Mouse (Mus musculus): ENCODE measurements around the gene Gm11011. TPM values are rescaled to one million over a fixed set of nuclear protein-coding genes. Genes with fewer than 3 reads are reported as not detected.

Gm11011 gene
- polyA plus RNA-seq, 1 experiment, result not detected

GRCm38 (mm10) chr2:169565751-169566150 lies 21.8 kb downstream of the Gm11011 start:
- TF ChIP-seq CTCF (IDR thresholded peaks at IDR 0.05; ENCODE audit: low read depth, low read length), result no peak
- TF ChIP-seq POLR2A (IDR thresholded peaks at IDR 0.05; ENCODE audit: borderline replicate concordance, low read depth, low read length), result no peak
- Histone ChIP-seq H3K4me3 (ENCODE audit: insufficient read depth, low read length) (no peak overlapping the region), H3K27ac (ENCODE audit: insufficient read depth, low read depth, low read length) (no peak overlapping the region)

GRCm38 (mm10) chr2:169545674-169546073 lies 41.9 kb downstream of the Gm11011 start:
- Histone ChIP-seq H3K4me3 (ENCODE audit: insufficient read depth, low read length) (no peak overlapping the region), H3K4me1 (ENCODE audit: control insufficient read depth, insufficient read depth, low read length) (no peaks in the 10 kb centered on the region), H3K27ac (ENCODE audit: insufficient read depth, low read depth, low read length) (no peak overlapping the region)
- TF ChIP-seq CTCF (IDR thresholded peaks at IDR 0.05; ENCODE audit: low read depth, low read length) (no peak), POLR2A (IDR thresholded peaks at IDR 0.05; ENCODE audit: borderline replicate concordance, low read depth, low read length) (no peak)

More at GRCm38 (mm10) chr2:169565751-169566150, 21.8 kb downstream of the Gm11011 start:
- no peaks in the 10 kb centered on the region for H3K4me1 ChIP-seq (ENCODE audit: control insufficient read depth, insufficient read depth, low read length)

DNA sequence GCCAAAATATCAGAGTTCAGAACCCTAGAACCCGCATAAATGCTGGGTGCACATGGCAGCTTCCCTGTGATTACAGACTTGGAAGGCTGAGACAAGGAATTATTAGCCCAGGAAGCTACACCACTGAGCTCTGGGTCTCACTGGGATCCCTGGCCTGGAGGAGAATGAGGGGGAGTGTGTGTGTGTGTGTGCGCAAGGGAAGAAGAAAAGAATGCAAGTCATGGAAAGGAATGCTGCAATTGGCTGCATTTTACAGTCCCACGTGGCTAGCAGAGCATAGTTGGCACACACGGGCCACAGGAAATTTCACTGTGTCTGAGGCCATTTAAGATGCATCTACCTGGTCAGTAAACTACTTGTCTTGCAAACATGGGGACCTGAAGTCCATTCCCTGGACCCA lies 48.6 kb downstream of the Gm11011 start:
- Histone ChIP-seq H3K4me3 (ENCODE audit: insufficient read depth, low read length) (no peak overlapping the region), H3K27ac (ENCODE audit: insufficient read depth, low read depth, low read length) (no peak overlapping the region), H3K4me1 (ENCODE audit: control insufficient read depth, insufficient read depth, low read length) (no peaks in the 10 kb centered on the region)
- no peak for TF ChIP-seq CTCF (IDR thresholded peaks at IDR 0.05; ENCODE audit: low read depth, low read length)
- no peak for TF ChIP-seq POLR2A (IDR thresholded peaks at IDR 0.05; ENCODE audit: borderline replicate concordance, low read depth, low read length)

Other genes with a start within 250 kb of the Gm11011 start
- gene Tshz2, start 45.3 kb upstream of the Gm11011 start, polyA plus RNA-seq (2012; ENCODE audit: insufficient read depth, insufficient read length, missing spikeins), result not detected in 2 replicates

Measured in bone marrow macrophage, adult 2 months (primary cell).